Mouse (Mus musculus) limb, embryonic 10.5 days (tissue): ENCODE results near the gene Olfr656. TPM values are rescaled to one million over a fixed set of nuclear protein-coding genes. Genes with fewer than 3 reads are reported as not detected.

ENCODE experiments used
- polyA plus RNA-seq: library from polyadenylated mRNA; unstranded; fragments of >200 nt; fragmentation: Nextera tagmentation; extraction: Ambion mirVana; gene quantifications from 2 replicates; pipeline ENCODE4 v1.2.1, GENCODE M21; 2016

Olfr656 gene
- polyA plus RNA-seq, 1 experiment from 2014 or later: not detected

Other genes starting within 250 kb of the Olfr656 start
- gene Trim30b, start 244.1 kb upstream of the Olfr656 start, polyA plus RNA-seq: 0.05 and 0.09 TPM in 2 replicates
- not detected in 2 replicates for gene Trim30c, start 213.1 kb upstream of the Olfr656 start, polyA plus RNA-seq
- gene Trim30a, start 148.8 kb upstream of the Olfr656 start, polyA plus RNA-seq: 0.33 and 0.39 TPM in 2 replicates
- gene Trim30d, start 106.1 kb upstream of the Olfr656 start, polyA plus RNA-seq: 0.11 TPM in 1 of 2 replicates, not detected in the other
- gene Olfr651, start 63.8 kb upstream of the Olfr656 start, polyA plus RNA-seq: not detected in 2 replicates
- gene Olfr652, start 53.1 kb upstream of the Olfr656 start, polyA plus RNA-seq: not detected in 2 replicates
- not detected in 2 replicates for gene Olfr653, start 36.6 kb upstream of the Olfr656 start, polyA plus RNA-seq
- not detected in 2 replicates for gene Olfr654, start 26.9 kb upstream of the Olfr656 start, polyA plus RNA-seq
- not detected in 2 replicates for gene Olfr655, start 12.2 kb upstream of the Olfr656 start, polyA plus RNA-seq
- not detected in 2 replicates for gene Olfr657, start 10.8 kb downstream of the Olfr656 start, polyA plus RNA-seq
- not detected in 2 replicates for gene Olfr658, start 33.4 kb downstream of the Olfr656 start, polyA plus RNA-seq
- not detected in 2 replicates for gene Olfr659, start 52.8 kb downstream of the Olfr656 start, polyA plus RNA-seq
- not detected in 2 replicates for gene Olfr661, start 72.5 kb downstream of the Olfr656 start, polyA plus RNA-seq
- gene Usp17le, start 163.5 kb downstream of the Olfr656 start, polyA plus RNA-seq: not detected in 2 replicates
- gene Usp17lb, start 228.6 kb downstream of the Olfr656 start, polyA plus RNA-seq: not detected in 2 replicates
- not detected in 2 replicates for gene Usp17la, start 243.1 kb downstream of the Olfr656 start, polyA plus RNA-seq